ENCODE assay signal across 10 mouse cellular contexts in genomic region chr8:77483676-77484075, GRCm38 (mm10). TPM values are rescaled to one million over a fixed set of nuclear protein-coding genes. Genes with fewer than 3 reads are reported as not detected.
DNase-seq lines count a peak whose midpoint lies in the region; ATAC-seq and TF ChIP-seq lines count a peak whose summit lies in the region.
"Had no signal": no experiment of that assay in that cellular context is flagged by ENCODE, and none has a peak within 500 bp of the region (broad histone marks: within the 10 kb centered on the region; RNA-seq: fewer than 3 reads in every experiment).

No protein-coding gene starts in this region.

- no peaks in the 10 kb centered on the region for H3K36me3 ChIP-seq in heart, postnatal 0 days (replicated peaks; ENCODE audit: control insufficient read depth, insufficient read depth, low read length)
- no peaks in the 10 kb centered on the region for H3K36me3 ChIP-seq in midbrain, embryonic 15.5 days (replicated peaks)
- H3K36me3 ChIP-seq: neural tube, embryonic 12.5 days had no signal

- no peaks in the 10 kb centered on the region for H3K9me3 ChIP-seq in heart, postnatal 0 days (replicated peaks; ENCODE audit: control insufficient read depth, low read length)
- no peaks in the 10 kb centered on the region for H3K9me3 ChIP-seq in midbrain, embryonic 15.5 days
- H3K9me3 ChIP-seq: neural tube, embryonic 12.5 days had no signal

- H3K4me3 ChIP-seq in heart, postnatal 0 days (ENCODE audit: low read depth, low read length) = no peak overlapping the region
- no peak overlapping the region for H3K4me3 ChIP-seq in midbrain, embryonic 15.5 days
- H3K4me3 ChIP-seq: neural tube, embryonic 12.5 days had no signal

- 0 out of 2 replicates have a peak overlapping the region, but pooled peaks have one; percentile 3 for H3K9ac ChIP-seq in heart, postnatal 0 days (replicated peaks; ENCODE audit: low read depth, low read length)
- no peak overlapping the region for H3K9ac ChIP-seq in midbrain, embryonic 15.5 days
- H3K9ac ChIP-seq: neural tube, embryonic 12.5 days had no signal

- no peaks in the 10 kb centered on the region for H3K27me3 ChIP-seq in heart, postnatal 0 days (ENCODE audit: control insufficient read depth, insufficient read depth, low read length)
- no peaks in the 10 kb centered on the region for H3K27me3 ChIP-seq in midbrain, embryonic 15.5 days (replicated peaks)
- H3K27me3 ChIP-seq: neural tube, embryonic 12.5 days had no signal

- H3K27ac ChIP-seq in heart, postnatal 0 days (ENCODE audit: low read depth) = 0 out of 2 replicates have a peak overlapping the region, but pooled peaks have one; percentile 36
- H3K27ac ChIP-seq in midbrain, embryonic 15.5 days = no peak overlapping the region
- H3K27ac ChIP-seq: hindbrain, postnatal 0 days; neural tube, embryonic 12.5 days had no signal

- ATAC-seq in heart, postnatal 0 days (ENCODE audit: insufficient read depth, low read depth) = no peak
- peak; percentile 89 for ATAC-seq in megakaryocyte, adult 5-6 weeks (ENCODE audit: poor library complexity, severe bottlenecking)
- ATAC-seq in midbrain, embryonic 15.5 days (replicated peaks) = no peak
- ATAC-seq: hindbrain, postnatal 0 days had no signal

- H3K4me1 ChIP-seq in heart, postnatal 0 days (ENCODE audit: control insufficient read depth, insufficient read depth) = peaks cover 80% of the 10 kb centered on the region
- no peaks in the 10 kb centered on the region for H3K4me1 ChIP-seq in midbrain, embryonic 15.5 days

- no peak for TF ChIP-seq CTCF in heart, postnatal 0 days (IDR thresholded peaks at IDR 0.05; ENCODE audit: low read depth)

- no peak for TF ChIP-seq EP300 in heart, postnatal 0 days (IDR thresholded peaks at IDR 0.05; ENCODE audit: low read depth)

- peak; percentile 96 for DNase-seq in 416B (ENCODE audit: low read depth)
- DNase-seq in B cell, adult 2 months = peak; percentile 43 to 48
- DNase-seq in heart, postnatal 0 days (ENCODE audit: low spot score) = no peak
- DNase-seq in layer of hippocampus, postnatal 10 days (ENCODE audit: low spot score in 2 of 2) = no peak
- no peak for DNase-seq in left cerebral cortex, postnatal 4 days
- DNase-seq: kidney, postnatal 4 days had no signal

- no peak overlapping the region for H3K4me2 ChIP-seq in heart, postnatal 0 days (ENCODE audit: low read depth, low read length)
- H3K4me2 ChIP-seq in midbrain, embryonic 15.5 days = no peak overlapping the region
- H3K4me2 ChIP-seq: neural tube, embryonic 12.5 days had no signal

- 42% methylated on average over 4 of the region's 4 CpGs for WGBS in heart, postnatal 0 days
- WGBS in midbrain, embryonic 15.5 days = 88% methylated on average over 4 of the region's 4 CpGs

- intact Hi-C loops in left cerebral cortex, postnatal 4 days (cut with DNase I) = no loop called here

RNA-seq across cellular contexts. Expression of gene Arhgap10, which starts 34.1 kb away (rescaled TPM):
- total RNA-seq in heart, postnatal 0 days (2014; rRNA removed; ENCODE audit: low replicate concordance) = 33.3 and 37.8 TPM in 2 replicates
- 23.6 and 25.5 TPM in 2 replicates for polyA plus RNA-seq in heart, postnatal 0 days (2015; fragmentation: Nextera tagmentation; extraction: Ambion mirVana)
- total RNA-seq in megakaryocyte, adult 5-6 weeks (2015) = 3.9 and 5.2 TPM in 2 replicates
- total RNA-seq in megakaryocyte, adult 5-6 weeks (2017) = 7.7 and 11.7 TPM in 2 replicates
- total RNA-seq in layer of hippocampus, postnatal 10 days (2021) = 1 to 10 TPM; 8.0 to 8.8 TPM
- 1 to 10 TPM; 6.5 to 6.6 TPM for total RNA-seq in left cerebral cortex, postnatal 4 days (2021)
- polyA plus RNA-seq in midbrain, embryonic 15.5 days (2015; fragmentation: Nextera tagmentation; extraction: Ambion mirVana) = 3.1 and 3.3 TPM in 2 replicates

Comparison
In these comparisons a context has a peak if more than half of its experiments do, and no peak if none do; other contexts are left out.
1. DNase-seq: peak in 416B (single experiment) and B cell, adult 2 months (2 of 2); none in heart, postnatal 0 days (single experiment), layer of hippocampus, postnatal 10 days (0 of 2) and left cerebral cortex, postnatal 4 days (single experiment).